Mouse (Mus musculus) heart, embryonic 14.5 days (tissue): ENCODE data around the gene Eya3. TPM values are rescaled to one million over a fixed set of nuclear protein-coding genes. Genes with fewer than 3 reads are reported as not detected.

Source experiments
- ATAC-seq: fragments of 200-750 bp; cut with Nextera tagmentation; 2 replicates; pipeline ENCODE4 v1.8.0; 2017; ENCODE audit warnings: low read depth, moderate TSS enrichment; ENCODE audit not compliant: insufficient number of reproducible peaks, insufficient read depth, low FRiP score
- H3K27ac ChIP-seq, 2 experiments: fragments of 200-500 bp in 1 of 2; fragments of 300-500 bp in 1 of 2; sonication (generic) in 1 of 2; replicated peaks in 1 of 2; 2 replicates each; pipeline ENCODE4 v1.5.1; 2012 to 2014; ENCODE audit warnings: low read depth in 2 of 2, low read length in 2 of 2, control low read depth in 1 of 2, mild to moderate bottlenecking in 1 of 2, mixed read lengths in 1 of 2; ENCODE audit not compliant: control insufficient read depth in 1 of 2, insufficient read depth in 1 of 2
- H3K27me3 ChIP-seq: fragments of 300-500 bp; sonication (generic); 2 replicates; pipeline ENCODE4 v1.6.1; 2014; ENCODE audit warnings: mild to moderate bottlenecking, low read length, control low read depth; ENCODE audit not compliant: control insufficient read depth, insufficient read depth
- H3K36me3 ChIP-seq: fragments of 300-500 bp; sonication (generic); 2 replicates; pipeline ENCODE4 v1.6.1; 2014; ENCODE audit warnings: mild to moderate bottlenecking, control low read depth, low read length, mixed read lengths; ENCODE audit not compliant: control insufficient read depth, insufficient read depth
- H3K4me1 ChIP-seq, 2 experiments: fragments of 200-500 bp in 1 of 2; fragments of 300-500 bp in 1 of 2; sonication (generic) in 1 of 2; 2 replicates each; pipeline ENCODE4 v1.6.1; 2012 to 2014; ENCODE audit warnings: low read length in 2 of 2, control low read depth in 1 of 2, mixed read lengths in 1 of 2; ENCODE audit not compliant: control insufficient read depth in 2 of 2, insufficient read depth in 2 of 2
- H3K4me2 ChIP-seq: fragments of 300-500 bp; sonication (generic); 2 replicates; pipeline ENCODE4 v1.6.1; 2014; ENCODE audit warnings: mild to moderate bottlenecking, low read length
- H3K4me3 ChIP-seq, 2 experiments: fragments of 200-500 bp in 1 of 2; fragments of 300-500 bp in 1 of 2; sonication (generic) in 1 of 2; 2 replicates each; pipeline ENCODE4 v1.5.1; 2012 to 2014; ENCODE audit warnings: low read length in 2 of 2, mild to moderate bottlenecking in 2 of 2, control low read depth in 1 of 2, low read depth in 1 of 2, moderate library complexity in 1 of 2; ENCODE audit not compliant: control insufficient read depth in 1 of 2, insufficient read depth in 1 of 2
- H3K9ac ChIP-seq: fragments of 300-500 bp; sonication (generic); 2 replicates; pipeline ENCODE4 v1.6.1; 2014; ENCODE audit warnings: mild to moderate bottlenecking, low read length
- H3K9me3 ChIP-seq: fragments of 300-500 bp; sonication (generic); 2 replicates; pipeline ENCODE4 v1.6.1; 2016; ENCODE audit warnings: low read length, control low read depth; ENCODE audit not compliant: control insufficient read depth
- WGBS: fragments of 180-500 bp; shearing (Covaris S2); extraction: QIAGEN DNeasy Blood & Tissue Kit; methylation state at CpG from one replicate; pipeline ENCODE4 v1.1.7; 2014; 5-methylcytosine and 5-hydroxymethylcytosine counted together
- polyA plus RNA-seq: library from polyadenylated mRNA; unstranded; fragments of >200 nt; fragmentation: Nextera tagmentation; extraction: Ambion mirVana; gene quantifications from 2 replicates; pipeline ENCODE4 v1.2.1, GENCODE M21; 2014

Eya3 gene
- 19.2 and 20.2 TPM in 2 replicates for polyA plus RNA-seq

GRCm38 (mm10) chr4:132638461-132639190 lies at the start of gene Eya3:
TSS of gene Eya3 (plus strand) at chr4:132638987.
- under 1% methylated on average over 40 of the region's 41 CpGs for WGBS
- peak within 1 kb of the TSS; percentile 92 for H3K4me2 ChIP-seq
- peak within 1 kb of the TSS; percentile 81 to 86 for H3K4me3 ChIP-seq
- H3K9me3 ChIP-seq = no peaks in the 10 kb centered on the region
- H3K27ac ChIP-seq = peak within 1 kb of the TSS; percentile 60 to 87
- H3K27me3 ChIP-seq = no peaks in the 10 kb centered on the region
- H3K4me1 ChIP-seq = peaks cover 2 to 11% of the 10 kb centered on the region in 2 experiments; a peak in 2 of 4 replicates
- peak; percentile 98 for ATAC-seq
- H3K36me3 ChIP-seq = peaks cover 11% of the 10 kb centered on the region
- H3K9ac ChIP-seq = peak within 1 kb of the TSS; percentile 87

GRCm38 (mm10) chr4:132590642-132591041 lies 48.1 kb upstream of the Eya3 start:
- no peak overlapping the region for H3K4me3 ChIP-seq
- no peak for ATAC-seq
- H3K9ac ChIP-seq = no peak overlapping the region
- 85% methylated on average over 10 of the region's 10 CpGs for WGBS
- H3K36me3 ChIP-seq = no peaks in the 10 kb centered on the region
- no peak overlapping the region for H3K4me2 ChIP-seq
- no peaks in the 10 kb centered on the region for H3K9me3 ChIP-seq
- H3K4me1 ChIP-seq = peaks cover 3 to 6% of the 10 kb centered on the region in 2 experiments
- no peak overlapping the region for H3K27ac ChIP-seq
- no peaks in the 10 kb centered on the region for H3K27me3 ChIP-seq

GRCm38 (mm10) chr4:132592958-132593357 lies 45.8 kb upstream of the Eya3 start:
- no peaks in the 10 kb centered on the region for H3K9me3 ChIP-seq
- no peak overlapping the region for H3K9ac ChIP-seq
- H3K36me3 ChIP-seq = no peaks in the 10 kb centered on the region
- whole genome bisulfite sequencing = 91% methylated on average over 9 of the region's 9 CpGs
- ATAC-seq = no peak
- H3K4me1 ChIP-seq = peaks cover 6% of the 10 kb centered on the region in 2 experiments
- no peaks in the 10 kb centered on the region for H3K27me3 ChIP-seq
- H3K4me3 ChIP-seq = no peak overlapping the region
- H3K4me2 ChIP-seq = no peak overlapping the region
- no peak overlapping the region for H3K27ac ChIP-seq

GRCm38 (mm10) chr4:132594191-132594590 lies 44.6 kb upstream of the Eya3 start:
- ATAC-seq = no peak
- Histone ChIP-seq H3K9ac (no peak overlapping the region), H3K27ac (peak overlapping the region in 1 of 2 experiments; percentile 37; a peak in 2 of 4 replicates), H3K9me3 (no peaks in the 10 kb centered on the region), H3K27me3 (no peaks in the 10 kb centered on the region), H3K36me3 (no peaks in the 10 kb centered on the region), H3K4me3 (no peak overlapping the region), H3K4me2 (no peak overlapping the region), H3K4me1 (peaks cover 6% of the 10 kb centered on the region in 2 experiments)
- WGBS = 28% methylated on average over 4 of the region's 4 CpGs

- 67% methylated on average over 2 of the region's 2 CpGs for WGBS
- no peak for ATAC-seq
Measured at GRCm38 (mm10) chr4:132598861-132599260, 39.9 kb upstream of the Eya3 start.

GRCm38 (mm10) chr4:132599764-132600163 lies 39.0 kb upstream of the Eya3 start:
- ATAC-seq = no peak

More at GRCm38 (mm10) chr4:132598861-132599260, 39.9 kb upstream of the Eya3 start:
- Histone ChIP-seq H3K27me3 (no peaks in the 10 kb centered on the region), H3K9ac (no peak overlapping the region), H3K27ac (no peak overlapping the region), H3K4me3 (no peak overlapping the region), H3K4me1 (peaks cover 5 to 8% of the 10 kb centered on the region in 2 experiments), H3K36me3 (no peaks in the 10 kb centered on the region), H3K4me2 (no peak overlapping the region), H3K9me3 (no peaks in the 10 kb centered on the region)

GRCm38 (mm10) chr4:132600465-132600864 lies 38.3 kb upstream of the Eya3 start:
- no peak for ATAC-seq
- Histone ChIP-seq H3K27ac (no peak overlapping the region), H3K4me3 (no peak overlapping the region), H3K4me1 (peaks cover 0 to 6% of the 10 kb centered on the region in 2 experiments; a peak in 2 of 4 replicates), H3K36me3 (no peaks in the 10 kb centered on the region), H3K27me3 (no peaks in the 10 kb centered on the region), H3K9me3 (no peaks in the 10 kb centered on the region), H3K9ac (no peak overlapping the region), H3K4me2 (no peak overlapping the region)
- WGBS = 70% methylated on average over 6 of the region's 6 CpGs

More at GRCm38 (mm10) chr4:132599764-132600163, 39.0 kb upstream of the Eya3 start:
- Histone ChIP-seq H3K4me3 (no peak overlapping the region), H3K27ac (no peak overlapping the region), H3K4me2 (no peak overlapping the region), H3K9me3 (no peaks in the 10 kb centered on the region), H3K36me3 (no peaks in the 10 kb centered on the region), H3K4me1 (peaks cover 0 to 6% of the 10 kb centered on the region in 2 experiments; a peak in 2 of 4 replicates), H3K27me3 (no peaks in the 10 kb centered on the region), H3K9ac (no peak overlapping the region)
- 37% methylated on average over 3 of the region's 3 CpGs for WGBS
